Mouse (Mus musculus): ENCODE measurements at regions not wholly inside any gene's neighbourhood (a gene's known extent, or its start where the extent isn't known, plus 50 kb on each side); places are given as distances from the start of the nearest gene placed in this dataset.
"Not testable (repeated sequence)": the region's sequence is repeated elsewhere in the genome, so short reads cannot be mapped to it uniquely, and the experiment has no call there.

DNA sequence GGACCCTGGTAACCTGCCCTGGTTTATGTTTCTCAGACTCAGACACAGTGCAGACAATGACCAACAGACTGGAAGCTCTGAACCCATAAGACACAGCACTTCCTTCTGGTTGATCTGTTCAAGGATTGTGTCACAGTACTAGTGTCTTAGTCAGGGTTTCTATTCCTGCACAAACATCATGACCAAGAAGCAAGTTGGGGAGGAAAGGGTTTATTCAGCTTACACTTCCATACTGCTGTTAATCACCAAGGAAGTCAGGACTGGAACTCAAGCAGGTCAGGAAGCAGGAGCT, 65.8 kb upstream of the Tbl1xr1 start:
- H3K4me3 ChIP-seq (replicated peaks); ATAC-seq (ENCODE audit: insufficient read depth, low FRiP score, low read depth); H3K27me3 ChIP-seq (replicated peaks); H3K9ac ChIP-seq; H3K4me1 ChIP-seq; H3K27ac ChIP-seq; H3K4me2 ChIP-seq; H3K9me3 ChIP-seq; H3K36me3 ChIP-seq: not testable (repeated sequence)

DNA sequence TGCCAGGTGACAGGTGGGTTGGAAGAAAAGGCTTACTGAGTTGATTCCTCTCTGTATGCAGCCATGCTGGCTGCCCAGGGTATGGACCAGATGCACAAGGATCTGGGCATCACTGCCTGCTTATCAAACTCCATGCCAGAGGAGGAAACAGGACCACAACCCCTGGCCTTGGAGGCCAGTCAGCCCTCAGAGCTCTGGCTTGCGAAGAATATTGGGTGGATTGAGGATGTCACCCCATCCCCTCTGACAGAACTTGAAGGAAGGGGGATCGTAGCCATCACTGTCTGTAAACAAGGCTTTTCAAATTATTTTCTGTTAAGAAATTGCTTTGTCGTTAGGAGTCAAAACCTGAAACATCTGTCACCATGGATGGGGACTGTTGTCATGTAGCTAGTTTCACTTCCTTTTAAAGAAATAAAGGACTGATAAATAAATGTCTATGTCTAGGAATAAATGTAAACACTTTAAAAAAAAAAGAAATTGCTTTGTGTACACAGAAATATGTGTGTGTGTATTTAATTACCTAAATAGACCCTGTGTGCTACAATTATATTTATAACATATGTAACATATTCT, 55.0 kb upstream of the Tbl1xr1 start:
- Histone ChIP-seq H3K36me3 (no peaks in the 10 kb centered on the region), H3K4me3 (replicated peaks) (no peak overlapping the region), H3K4me1 (no peaks in the 10 kb centered on the region), H3K27me3 (replicated peaks) (no peaks in the 10 kb centered on the region), H3K9me3 (no peaks in the 10 kb centered on the region), H3K9ac (no peak overlapping the region), H3K27ac (no peak overlapping the region), H3K4me2 (no peak overlapping the region)
- no peak for ATAC-seq (ENCODE audit: insufficient read depth, low FRiP score, low read depth)
- WGBS: 63% methylated on average over 3 of the region's 3 CpGs

DNA sequence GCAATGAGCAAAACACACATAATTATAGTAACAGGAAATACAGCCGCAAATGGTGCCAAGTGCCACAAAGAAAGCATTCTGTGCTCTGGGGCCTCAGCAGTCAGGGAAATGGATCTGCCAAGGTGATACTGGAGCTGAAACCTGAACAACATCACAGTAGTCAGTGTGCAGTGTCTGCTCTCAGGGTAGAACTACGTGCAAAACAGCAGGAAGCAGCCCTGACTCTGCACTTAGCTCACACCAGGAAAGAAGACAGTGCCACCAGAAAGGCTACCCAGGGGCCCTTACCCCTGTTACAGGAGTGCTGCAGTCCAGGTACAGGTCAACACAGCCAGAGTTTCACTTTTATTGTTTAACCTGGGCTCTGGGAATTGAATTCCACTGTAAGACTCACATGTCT, 54.0 kb upstream of the Tbl1xr1 start:
- no peak overlapping the region for H3K4me2 ChIP-seq
- no peak overlapping the region for H3K27ac ChIP-seq
- H3K36me3 ChIP-seq: no peaks in the 10 kb centered on the region
- ATAC-seq (ENCODE audit: insufficient read depth, low FRiP score, low read depth): no peak
- H3K4me1 ChIP-seq: no peaks in the 10 kb centered on the region
- no peak overlapping the region for H3K9ac ChIP-seq
- H3K27me3 ChIP-seq (replicated peaks): no peaks in the 10 kb centered on the region
- 51% methylated on average over 2 of the region's 2 CpGs for WGBS
- no peaks in the 10 kb centered on the region for H3K9me3 ChIP-seq
- no peak overlapping the region for H3K4me3 ChIP-seq (replicated peaks)

DNA sequence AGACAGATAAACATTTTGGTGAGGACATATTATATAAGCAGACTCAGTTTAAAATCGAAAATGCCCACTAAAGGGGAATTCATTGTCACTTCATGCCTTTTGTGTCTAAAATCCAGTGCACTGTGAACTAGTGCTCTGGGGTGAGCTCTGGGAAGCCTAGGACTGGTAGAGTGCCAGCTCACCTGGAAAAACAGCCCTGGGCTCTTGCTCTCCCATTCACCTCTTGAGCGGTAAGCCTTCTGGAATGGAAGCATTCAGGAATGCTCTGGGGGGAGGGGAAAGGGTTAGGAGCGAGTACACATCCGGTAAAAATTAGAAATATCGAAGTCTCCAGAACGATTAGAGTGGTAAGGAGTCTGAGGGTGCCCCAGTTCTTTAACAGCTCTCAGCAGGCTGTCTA, 53.4 kb upstream of the Tbl1xr1 start:
- 63% methylated on average over 6 of the region's 6 CpGs for WGBS
- no peak for ATAC-seq (ENCODE audit: insufficient read depth, low FRiP score, low read depth)
- Histone ChIP-seq H3K4me2 (no peak overlapping the region), H3K4me1 (no peaks in the 10 kb centered on the region), H3K4me3 (replicated peaks) (no peak overlapping the region), H3K9me3 (no peaks in the 10 kb centered on the region), H3K9ac (no peak overlapping the region), H3K36me3 (no peaks in the 10 kb centered on the region), H3K27ac (no peak overlapping the region), H3K27me3 (replicated peaks) (no peaks in the 10 kb centered on the region)

DNA sequence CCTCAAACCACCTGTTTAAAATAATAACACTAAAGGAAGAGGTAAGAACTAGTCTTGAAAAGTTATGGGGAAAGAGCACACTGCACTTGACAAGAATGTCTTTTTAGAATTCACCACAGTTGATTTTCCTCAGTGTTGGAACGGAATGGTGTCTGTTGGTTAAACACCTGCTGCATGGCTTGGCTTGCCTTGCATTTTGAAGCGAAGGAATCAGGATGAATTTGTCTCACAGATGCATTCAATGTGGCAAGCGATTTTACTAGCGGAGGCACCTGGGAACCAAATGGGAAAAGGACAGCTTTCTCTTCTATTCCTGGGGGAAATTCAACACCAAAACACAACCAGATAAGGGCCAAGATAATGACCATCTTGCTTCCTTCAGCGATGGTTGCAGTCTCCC, 52.9 kb upstream of the Tbl1xr1 start:
- no peak for ATAC-seq (ENCODE audit: insufficient read depth, low FRiP score, low read depth)
- no peaks in the 10 kb centered on the region for H3K27me3 ChIP-seq (replicated peaks)
- H3K4me1 ChIP-seq: no peaks in the 10 kb centered on the region
- no peaks in the 10 kb centered on the region for H3K9me3 ChIP-seq
- no peak overlapping the region for H3K9ac ChIP-seq
- WGBS: 68% methylated on average over 5 of the region's 5 CpGs
- no peak overlapping the region for H3K4me2 ChIP-seq
- H3K27ac ChIP-seq: no peak overlapping the region
- no peak overlapping the region for H3K4me3 ChIP-seq (replicated peaks)
- no peaks in the 10 kb centered on the region for H3K36me3 ChIP-seq

DNA sequence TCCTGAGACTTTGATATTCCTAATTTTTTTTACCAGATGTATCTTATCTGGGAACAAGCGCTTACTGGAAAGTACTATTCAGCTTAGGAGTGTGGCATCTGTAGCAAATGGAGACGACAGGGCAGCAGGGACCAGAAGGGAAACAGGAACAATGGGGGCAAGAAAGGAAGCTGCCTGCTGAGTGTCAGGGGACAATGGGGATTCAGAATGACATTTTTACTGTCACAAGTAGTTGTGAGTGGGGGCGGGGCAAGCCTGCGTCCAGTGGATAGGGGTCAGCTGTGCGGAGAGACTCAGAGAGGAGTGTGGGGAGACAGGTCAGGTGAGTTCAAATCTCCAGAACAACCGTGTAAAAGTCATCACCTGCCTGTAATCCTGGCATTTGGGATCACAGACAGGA, 52.3 kb upstream of the Tbl1xr1 start:
- no peak for ATAC-seq (ENCODE audit: insufficient read depth, low FRiP score, low read depth)
- WGBS: 33% methylated on average over 6 of the region's 6 CpGs
- no peak overlapping the region for H3K9ac ChIP-seq
- H3K36me3 ChIP-seq: no peaks in the 10 kb centered on the region
- no peak overlapping the region for H3K4me3 ChIP-seq (replicated peaks)
- no peak overlapping the region for H3K27ac ChIP-seq
- H3K9me3 ChIP-seq: no peaks in the 10 kb centered on the region
- no peaks in the 10 kb centered on the region for H3K4me1 ChIP-seq
- H3K4me2 ChIP-seq: no peak overlapping the region
- H3K27me3 ChIP-seq (replicated peaks): no peaks in the 10 kb centered on the region

DNA sequence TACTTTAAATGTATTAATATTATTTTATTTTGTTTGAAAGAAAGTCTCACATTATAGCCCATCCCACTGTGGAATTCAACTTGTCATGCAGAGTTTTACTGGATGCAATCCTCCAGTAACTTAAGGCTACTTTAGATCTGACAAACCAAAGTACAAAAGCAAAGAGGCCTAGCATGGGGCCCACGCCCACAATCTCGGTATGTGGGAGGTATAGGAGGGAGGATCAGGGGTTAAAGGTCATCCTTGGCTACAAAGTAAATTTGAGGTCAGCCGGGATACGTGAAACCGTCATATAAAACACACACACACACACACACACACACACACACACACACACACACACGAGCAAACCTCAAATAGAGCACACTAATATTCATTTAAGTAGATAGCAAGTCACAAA, 51.3 kb upstream of the Tbl1xr1 start:
- no peaks in the 10 kb centered on the region for H3K27me3 ChIP-seq (replicated peaks)
- 43% methylated on average over 6 of the region's 6 CpGs for WGBS
- H3K4me1 ChIP-seq: no peaks in the 10 kb centered on the region
- no peaks in the 10 kb centered on the region for H3K36me3 ChIP-seq
- no peaks in the 10 kb centered on the region for H3K9me3 ChIP-seq
- no peak for ATAC-seq (ENCODE audit: insufficient read depth, low FRiP score, low read depth)
- H3K27ac ChIP-seq: no peak overlapping the region
- H3K4me2 ChIP-seq: no peak overlapping the region
- no peak overlapping the region for H3K4me3 ChIP-seq (replicated peaks)
- H3K9ac ChIP-seq: no peak overlapping the region

DNA sequence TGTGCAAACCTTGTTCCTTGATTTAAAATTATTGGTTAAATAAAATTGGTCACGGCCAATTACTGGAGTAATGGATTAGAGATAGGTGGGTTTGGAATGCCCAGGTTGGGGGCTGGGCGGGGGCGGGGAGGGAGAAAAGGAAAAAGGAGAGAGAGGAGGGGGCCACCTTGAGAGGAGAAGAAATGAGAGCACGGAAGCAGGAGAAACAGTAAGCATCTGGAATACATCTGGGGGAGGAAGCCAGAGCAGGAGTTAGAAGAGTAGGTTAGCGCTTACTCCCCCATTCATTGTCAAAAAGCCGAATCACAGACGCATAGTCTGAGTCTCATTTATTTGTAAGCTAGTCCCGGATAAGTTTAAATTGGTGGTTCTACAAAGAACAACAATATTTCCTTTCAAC, 50.8 kb upstream of the Tbl1xr1 start:
- Histone ChIP-seq H3K9me3 (no peaks in the 10 kb centered on the region), H3K9ac (no peak overlapping the region), H3K27ac (no peak overlapping the region), H3K27me3 (replicated peaks) (no peaks in the 10 kb centered on the region), H3K36me3 (no peaks in the 10 kb centered on the region), H3K4me3 (replicated peaks) (no peak overlapping the region), H3K4me1 (no peaks in the 10 kb centered on the region), H3K4me2 (no peak overlapping the region)
- WGBS: 69% methylated on average over 8 of the region's 8 CpGs
- no peak for ATAC-seq (ENCODE audit: insufficient read depth, low FRiP score, low read depth)
